Mouse (Mus musculus): Measurements from ENCODE around the gene Mettl24.

Gene Mettl24

GRCm38 (mm10) chr10:40683092-40683867 lies at the start of gene Mettl24:
Mettl24 (plus strand) TSS chr10:40683282.
- no peak for DNase-seq (ENCODE audit: extremely low read depth, low read depth)

GRCm38 (mm10) chr10:40637331-40637730 lies 45.8 kb upstream of the Mettl24 start:
- DNase-seq (ENCODE audit: extremely low read depth, low read depth): no peak

GRCm38 (mm10) chr10:40638276-40638675 lies 44.8 kb upstream of the Mettl24 start:
- DNase-seq (ENCODE audit: extremely low read depth, low read depth): no peak

- DNase-seq (ENCODE audit: extremely low read depth, low read depth): no peak
Measured at GRCm38 (mm10) chr10:40638823-40639819, 44.0 kb upstream of the Mettl24 start.

GRCm38 (mm10) chr10:40640406-40640805 lies 42.7 kb upstream of the Mettl24 start:
- no peak for DNase-seq (ENCODE audit: extremely low read depth, low read depth)

- no peak for DNase-seq (ENCODE audit: extremely low read depth, low read depth)
Measured at GRCm38 (mm10) chr10:40641901-40642300, 41.2 kb upstream of the Mettl24 start.

GRCm38 (mm10) chr10:40643126-40643525 lies 40.0 kb upstream of the Mettl24 start:
- DNase-seq (ENCODE audit: extremely low read depth, low read depth): no peak

- DNase-seq (ENCODE audit: extremely low read depth, low read depth): no peak
Measured at GRCm38 (mm10) chr10:40644456-40644855, 38.6 kb upstream of the Mettl24 start.

GRCm38 (mm10) chr10:40645346-40645745 lies 37.7 kb upstream of the Mettl24 start:
- no peak for DNase-seq (ENCODE audit: extremely low read depth, low read depth)

- no peak for DNase-seq (ENCODE audit: extremely low read depth, low read depth)
Measured at GRCm38 (mm10) chr10:40648776-40649175, 34.3 kb upstream of the Mettl24 start.

- DNase-seq (ENCODE audit: extremely low read depth, low read depth): peak; percentile 6
Measured at GRCm38 (mm10) chr10:40649634-40650033, 33.4 kb upstream of the Mettl24 start.

- DNase-seq (ENCODE audit: extremely low read depth, low read depth): no peak
Measured at GRCm38 (mm10) chr10:40651676-40652075, 31.4 kb upstream of the Mettl24 start.

GRCm38 (mm10) chr10:40665270-40665669 lies 17.8 kb upstream of the Mettl24 start:
- DNase-seq (ENCODE audit: extremely low read depth, low read depth): no peak

GRCm38 (mm10) chr10:40666943-40667342 lies 16.1 kb upstream of the Mettl24 start:
- no peak for DNase-seq (ENCODE audit: extremely low read depth, low read depth)

GRCm38 (mm10) chr10:40668640-40669039 lies 14.4 kb upstream of the Mettl24 start:
- DNase-seq (ENCODE audit: extremely low read depth, low read depth): no peak

GRCm38 (mm10) chr10:40672587-40673296 lies 10.3 kb upstream of the Mettl24 start:
- no peak for DNase-seq (ENCODE audit: extremely low read depth, low read depth)

- no peak for DNase-seq (ENCODE audit: extremely low read depth, low read depth)
Measured at GRCm38 (mm10) chr10:40673297-40673665, 9.8 kb upstream of the Mettl24 start.

- no peak for DNase-seq (ENCODE audit: extremely low read depth, low read depth)
Measured at GRCm38 (mm10) chr10:40674151-40674550, 8.9 kb upstream of the Mettl24 start.

GRCm38 (mm10) chr10:40675921-40676320 lies 7.2 kb upstream of the Mettl24 start:
- no peak for DNase-seq (ENCODE audit: extremely low read depth, low read depth)

- DNase-seq (ENCODE audit: extremely low read depth, low read depth): no peak
Measured at GRCm38 (mm10) chr10:40678477-40678876, 4.6 kb upstream of the Mettl24 start.

GRCm38 (mm10) chr10:40682470-40682869 lies 612 bp upstream of the Mettl24 start:
- DNase-seq (ENCODE audit: extremely low read depth, low read depth): no peak

- no peak for DNase-seq (ENCODE audit: extremely low read depth, low read depth)
Measured at GRCm38 (mm10) chr10:40683868-40684253, 779 bp downstream of the Mettl24 start.
